Mouse (Mus musculus) liver, adult 2 months (tissue): ENCODE measurements at regions not wholly inside any gene's neighbourhood (a gene's known extent, or its start where the extent isn't known, plus 50 kb on each side); places are given as distances from the start of the nearest gene placed in this dataset.
"Not testable (repeated sequence)": the region's sequence is repeated elsewhere in the genome, so short reads cannot be mapped to it uniquely, and the experiment has no call there.

Experiments used
- CTCF ChIP-seq: fragments of 200-500 bp; IDR thresholded peaks from 2 replicates; pipeline ENCODE4 v1.5.1; 2011; ENCODE audit warnings: low read depth, low read length, control low read depth
- POLR2A ChIP-seq: fragments of 200-500 bp; IDR thresholded peaks from 2 replicates; pipeline ENCODE4 v1.6.1; 2011; ENCODE audit warnings: low read length, control low read depth; ENCODE audit not compliant: insufficient read depth; ENCODE audit errors: extremely low read depth

DNA sequence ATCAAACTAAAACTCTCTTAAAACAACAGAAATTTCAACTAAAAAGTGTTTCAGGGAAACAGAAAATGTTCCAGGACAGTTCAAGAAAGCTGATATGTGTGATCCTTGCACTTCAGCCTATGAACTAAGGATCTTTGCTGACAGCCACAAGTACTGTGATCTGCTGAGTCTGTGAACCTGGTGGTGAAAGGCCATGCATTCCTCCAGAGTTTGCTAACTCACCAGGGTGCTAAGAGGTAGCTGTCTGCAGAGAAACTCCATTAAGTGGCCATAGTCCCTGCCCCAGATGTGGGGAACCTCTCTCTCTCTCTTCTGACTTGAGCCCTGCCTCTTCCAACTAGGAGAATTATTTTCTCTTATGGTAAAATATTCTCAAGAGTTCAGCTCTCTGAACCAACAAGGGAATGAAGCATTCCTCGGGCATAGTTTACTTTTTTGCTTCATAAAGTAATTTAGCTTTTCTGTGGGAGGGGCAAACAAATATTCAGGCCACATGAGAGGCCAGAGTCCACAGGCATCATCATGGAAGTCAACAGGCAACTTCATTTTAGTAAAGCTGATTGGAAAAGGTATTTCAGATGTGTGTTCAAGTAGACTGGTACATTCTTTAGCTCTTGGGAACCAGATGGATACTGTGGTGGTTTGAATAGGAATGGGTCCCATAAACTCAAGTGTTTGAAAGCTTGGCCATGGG is 73.8 kb upstream of the Gucy1a1 start:
- TF ChIP-seq CTCF, POLR2A: not testable (repeated sequence)
